Mouse (Mus musculus) spleen, postnatal 10 days (tissue): ENCODE results near the gene Angptl6.

Experiments
- DNase-seq, 2 experiments: peaks; one replicate each; pipeline ENCODE4 v3.0.0; 2021 to 2022; ENCODE audit warnings: low spot score in 2 of 2

Angptl6 gene

GRCm38 (mm10) chr9:20886563-20886962 is 7.0 kb upstream of the Angptl6 start:
- no peak for DNase-seq

- peak in 1 of 2 experiments; percentile 61 for DNase-seq
Measured at GRCm38 (mm10) chr9:20878710-20879065, 839 bp downstream of the Angptl6 start.

- peak; percentile 97 to 99 for DNase-seq
Measured at GRCm38 (mm10) chr9:20878041-20878709, 1.4 kb downstream of the Angptl6 start.

- no peak for DNase-seq
Measured at GRCm38 (mm10) chr9:20877118-20878040, 2.1 kb downstream of the Angptl6 start.

GRCm38 (mm10) chr9:20876318-20877117 is 3.0 kb downstream of the Angptl6 start:
- DNase-seq: no peak

GRCm38 (mm10) chr9:20875021-20875790 is 4.3 kb downstream of the Angptl6 start:
- no peak for DNase-seq

GRCm38 (mm10) chr9:20873521-20873920 is 6.0 kb downstream of the Angptl6 start:
- DNase-seq: no peak

- DNase-seq: no peak
Measured at GRCm38 (mm10) chr9:20872991-20873390, 6.5 kb downstream of the Angptl6 start.

GRCm38 (mm10) chr9:20870211-20871173 is 9.0 kb downstream of the Angptl6 start:
- DNase-seq: no peak

- DNase-seq: no peak
Measured at GRCm38 (mm10) chr9:20869246-20869645, 10.3 kb downstream of the Angptl6 start.

GRCm38 (mm10) chr9:20868448-20869001 is 11.0 kb downstream of the Angptl6 start, which contains the start of gene A230050P20Rik:
A230050P20Rik (plus strand) TSS chr9:20868642.
- peak in 1 of 2 experiments; percentile 60 for DNase-seq

GRCm38 (mm10) chr9:20866879-20867278 is 12.6 kb downstream of the Angptl6 start:
- DNase-seq: no peak

GRCm38 (mm10) chr9:20862225-20862624 is 17.3 kb downstream of the Angptl6 start:
- DNase-seq: no peak

GRCm38 (mm10) chr9:20861821-20862220 is 17.7 kb downstream of the Angptl6 start:
- peak in 1 of 2 experiments; percentile 58 for DNase-seq

- DNase-seq: no peak
Measured at GRCm38 (mm10) chr9:20859926-20860325, 19.6 kb downstream of the Angptl6 start.

GRCm38 (mm10) chr9:20857131-20857530 is 22.4 kb downstream of the Angptl6 start:
- DNase-seq: peak in 1 of 2 experiments; percentile 75

GRCm38 (mm10) chr9:20850179-20850578 is 29.3 kb downstream of the Angptl6 start:
- no peak for DNase-seq

- no peak for DNase-seq
Measured at GRCm38 (mm10) chr9:20842670-20843069, 36.9 kb downstream of the Angptl6 start.

- DNase-seq: no peak
Measured at GRCm38 (mm10) chr9:20842211-20842610, 37.3 kb downstream of the Angptl6 start.

- DNase-seq: no peak
Measured at GRCm38 (mm10) chr9:20838931-20839330, 40.6 kb downstream of the Angptl6 start.
